Mouse (Mus musculus) myocyte (in vitro differentiated cells): ENCODE measurements at regions not wholly inside any gene's neighbourhood (a gene's known extent, or its start where the extent isn't known, plus 50 kb on each side); places are given as distances from the start of the nearest gene placed in this dataset.

ENCODE experiments used
- CEBPB ChIP-seq: IDR thresholded peaks from 2 replicates; pipeline ENCODE4 v1.6.1; 2011; ENCODE audit warnings: mild to moderate bottlenecking, moderate library complexity; ENCODE audit not compliant: poor library complexity, insufficient read depth, severe bottlenecking
- E2F4 ChIP-seq: IDR thresholded peaks from one replicate; pipeline ENCODE4 v1.6.1; 2011; ENCODE audit warnings: mild to moderate bottlenecking, control low read depth, moderate library complexity; ENCODE audit not compliant: insufficient read depth
- MAX ChIP-seq: IDR thresholded peaks from one replicate; pipeline ENCODE4 v1.6.1; 2011; ENCODE audit warnings: low read depth, mild to moderate bottlenecking, control low read depth
- MYOD1 ChIP-seq, 3 experiments: IDR thresholded peaks; one replicate each; pipeline ENCODE4 v1.6.1; 2011; ENCODE audit warnings: control low read depth in 2 of 3, low read depth in 2 of 3, mild to moderate bottlenecking in 2 of 3, moderate library complexity in 1 of 3; ENCODE audit not compliant: insufficient read length in 2 of 3, control insufficient read depth in 1 of 3
- MYOG ChIP-seq, 3 experiments: IDR thresholded peaks; one replicate each; pipeline ENCODE4 v1.6.1; 2011; ENCODE audit warnings: control low read depth in 2 of 3, low read depth in 2 of 3, mild to moderate bottlenecking in 2 of 3; ENCODE audit not compliant: insufficient read length in 2 of 3, control insufficient read depth in 1 of 3, insufficient read depth in 1 of 3
- POLR2A ChIP-seq: IDR thresholded peaks from one replicate; pipeline ENCODE4 v1.6.1; 2011; ENCODE audit warnings: low read depth, mild to moderate bottlenecking, control low read depth, moderate library complexity; ENCODE audit not compliant: insufficient read length
- POLR2AphosphoS2 ChIP-seq: IDR thresholded peaks from one replicate; pipeline ENCODE4 v1.6.1; 2011; ENCODE audit warnings: low read depth, control low read depth; ENCODE audit not compliant: insufficient read length
- REST ChIP-seq: IDR thresholded peaks from one replicate; pipeline ENCODE4 v1.6.1; 2011; ENCODE audit warnings: mild to moderate bottlenecking, control low read depth, moderate library complexity; ENCODE audit not compliant: insufficient read depth, insufficient read length
- SRF ChIP-seq: IDR thresholded peaks from one replicate; pipeline ENCODE4 v1.6.1; 2011; ENCODE audit warnings: low read depth; ENCODE audit not compliant: control insufficient read depth, insufficient read length
- TCF12 ChIP-seq: IDR thresholded peaks from one replicate; pipeline ENCODE4 v1.6.1; 2011; ENCODE audit warnings: mild to moderate bottlenecking, control low read depth; ENCODE audit not compliant: poor library complexity, insufficient read depth, severe bottlenecking
- TCF3 ChIP-seq: IDR thresholded peaks from one replicate; pipeline ENCODE4 v1.6.1; 2011; ENCODE audit warnings: low read depth, control low read depth; ENCODE audit not compliant: insufficient read length
- USF1 ChIP-seq: IDR thresholded peaks from one replicate; pipeline ENCODE4 v1.6.1; 2011; ENCODE audit warnings: low read depth, mild to moderate bottlenecking, control low read depth, moderate library complexity

GRCm38 (mm10) chr19:59717813-59718483 is 225.5 kb downstream of the Rab11fip2 start:
- TF ChIP-seq POLR2A (no peak), SRF (no peak), MYOD1 (IDR thresholded peaks at IDR 0.05; ENCODE audit: control insufficient read depth in 1 of 3, insufficient read length in 2 of 3, low read depth in 2 of 3) (no peak), POLR2AphosphoS2 (no peak), E2F4 (no peak), USF1 (no peak), TCF12 (no peak), MYOG (IDR thresholded peaks at IDR 0.05; ENCODE audit: control insufficient read depth in 1 of 3, insufficient read depth in 1 of 3, insufficient read length in 2 of 3, low read depth in 2 of 3) (no peak), MAX (no peak), TCF3 (no peak), CEBPB (no peak), REST (no peak)
